Mouse (Mus musculus) intestine, embryonic 15.5 days (tissue): ENCODE data around the gene Accsl. TPM values are rescaled to one million over a fixed set of nuclear protein-coding genes. Genes with fewer than 3 reads are reported as not detected.

Source experiments
- ATAC-seq: fragments of 200-750 bp; cut with Nextera tagmentation; 2 replicates; pipeline ENCODE4 v1.8.0; 2017; ENCODE audit warnings: moderate TSS enrichment, moderate library complexity
- H3K27ac ChIP-seq: fragments of 300-500 bp; sonication (generic); 2 replicates; pipeline ENCODE4 v1.5.1; 2015; ENCODE audit warnings: mild to moderate bottlenecking, inconsistent platforms
- H3K27me3 ChIP-seq: fragments of 300-500 bp; sonication (generic); replicated peaks from 2 replicates; pipeline ENCODE4 v1.6.1; 2015; ENCODE audit warnings: inconsistent platforms
- H3K36me3 ChIP-seq: fragments of 300-500 bp; sonication (generic); 2 replicates; pipeline ENCODE4 v1.6.1; 2015; ENCODE audit warnings: inconsistent platforms
- H3K4me1 ChIP-seq: fragments of 300-500 bp; sonication (generic); replicated peaks from 2 replicates; pipeline ENCODE4 v1.6.1; 2015; ENCODE audit warnings: inconsistent platforms
- H3K4me2 ChIP-seq: fragments of 300-500 bp; sonication (generic); replicated peaks from 2 replicates; pipeline ENCODE4 v1.6.1; 2015; ENCODE audit warnings: mild to moderate bottlenecking, inconsistent platforms
- H3K4me3 ChIP-seq: fragments of 300-500 bp; sonication (generic); replicated peaks from 2 replicates; pipeline ENCODE4 v1.5.1; 2015; ENCODE audit warnings: inconsistent platforms
- H3K9ac ChIP-seq: fragments of 300-500 bp; sonication (generic); 2 replicates; pipeline ENCODE4 v1.6.1; 2015; ENCODE audit warnings: inconsistent platforms
- H3K9me3 ChIP-seq: fragments of 300-500 bp; sonication (generic); 2 replicates; pipeline ENCODE4 v1.6.1; 2016; ENCODE audit warnings: inconsistent platforms
- WGBS: fragments of 180-500 bp; shearing (Covaris S2); methylation state at CpG from one replicate; pipeline ENCODE4 v1.1.7; 2015; 5-methylcytosine and 5-hydroxymethylcytosine counted together
- polyA plus RNA-seq: library from polyadenylated mRNA; unstranded; fragments of >200 nt; fragmentation: Nextera tagmentation; extraction: Ambion mirVana; gene quantifications from 2 replicates; pipeline ENCODE4 v1.2.1, GENCODE M21; 2015

The Accsl gene
- polyA plus RNA-seq, 1 experiment from 2014 or later, result not detected

GRCm38 (mm10) chr2:93889071-93889470, 20.1 kb upstream of the Accsl start:
- H3K9ac ChIP-seq, result no peak overlapping the region
- H3K27ac ChIP-seq, result no peak overlapping the region
- H3K9me3 ChIP-seq, result no peaks in the 10 kb centered on the region
- H3K36me3 ChIP-seq, result no peaks in the 10 kb centered on the region
- H3K4me2 ChIP-seq, result no peak overlapping the region
- H3K4me1 ChIP-seq, result peaks cover 11% of the 10 kb centered on the region; the same call in 1 of the 2 replicates
- no peaks in the 10 kb centered on the region for H3K27me3 ChIP-seq
- 82% methylated on average over 7 of the region's 7 CpGs for WGBS
- no peak for ATAC-seq
- no peak overlapping the region for H3K4me3 ChIP-seq

- ATAC-seq, result no peak
- Histone ChIP-seq H3K9ac (no peak overlapping the region), H3K9me3 (no peaks in the 10 kb centered on the region), H3K36me3 (no peaks in the 10 kb centered on the region), H3K4me3 (no peak overlapping the region), H3K27me3 (no peaks in the 10 kb centered on the region), H3K27ac (no peak overlapping the region), H3K4me1 (peaks cover 11% of the 10 kb centered on the region; the same call in 1 of the 2 replicates), H3K4me2 (no peak overlapping the region)
- 78% methylated on average over 6 of the region's 6 CpGs for WGBS
Observed at GRCm38 (mm10) chr2:93888366-93888765, 19.4 kb upstream of the Accsl start.

- no peak overlapping the region for H3K27ac ChIP-seq
Observed at GRCm38 (mm10) chr2:93887273-93887672, 18.3 kb upstream of the Accsl start.

GRCm38 (mm10) chr2:93886013-93886794, 17.2 kb upstream of the Accsl start:
- H3K27ac ChIP-seq, result peak overlapping the region; percentile 72
- no peaks in the 10 kb centered on the region for H3K27me3 ChIP-seq
- ATAC-seq, result peak; percentile 80
- no peaks in the 10 kb centered on the region for H3K36me3 ChIP-seq
- H3K4me3 ChIP-seq, result no peak overlapping the region
- H3K9ac ChIP-seq, result no peak overlapping the region
- H3K4me2 ChIP-seq, result no peak overlapping the region
- WGBS, result 30% methylated on average over 10 of the region's 10 CpGs
- no peaks in the 10 kb centered on the region for H3K9me3 ChIP-seq
- H3K4me1 ChIP-seq, result peaks cover 8% of the 10 kb centered on the region; the same call in 1 of the 2 replicates

More at GRCm38 (mm10) chr2:93887273-93887672, 18.3 kb upstream of the Accsl start:
- Histone ChIP-seq H3K36me3 (no peaks in the 10 kb centered on the region), H3K9me3 (no peaks in the 10 kb centered on the region), H3K9ac (no peak overlapping the region), H3K4me3 (no peak overlapping the region), H3K4me2 (no peak overlapping the region), H3K27me3 (no peaks in the 10 kb centered on the region), H3K4me1 (peaks cover 11% of the 10 kb centered on the region; the same call in 1 of the 2 replicates)
- no peak for ATAC-seq
- WGBS, result 52% methylated on average over 11 of the region's 11 CpGs

GRCm38 (mm10) chr2:93883066-93883465, 14.1 kb upstream of the Accsl start:
- H3K4me1 ChIP-seq, result peaks cover 8% of the 10 kb centered on the region; the same call in 1 of the 2 replicates
- no peaks in the 10 kb centered on the region for H3K27me3 ChIP-seq
- no peak overlapping the region for H3K27ac ChIP-seq
- H3K4me2 ChIP-seq, result no peak overlapping the region
- WGBS, result 64% methylated on average over 5 of the region's 5 CpGs
- no peaks in the 10 kb centered on the region for H3K9me3 ChIP-seq
- no peak for ATAC-seq
- no peak overlapping the region for H3K9ac ChIP-seq
- H3K4me3 ChIP-seq, result no peak overlapping the region
- no peaks in the 10 kb centered on the region for H3K36me3 ChIP-seq

GRCm38 (mm10) chr2:93881640-93882367, 12.8 kb upstream of the Accsl start:
- Histone ChIP-seq H3K27ac (no peak overlapping the region), H3K9ac (no peak overlapping the region), H3K4me1 (0 out of 2 replicates have a peak, but pooled peaks cover 4% of the 10 kb centered on the region), H3K27me3 (no peaks in the 10 kb centered on the region), H3K4me2 (no peak overlapping the region), H3K4me3 (no peak overlapping the region), H3K36me3 (no peaks in the 10 kb centered on the region), H3K9me3 (no peaks in the 10 kb centered on the region)
- no peak for ATAC-seq
- 74% methylated on average over 9 of the region's 9 CpGs for WGBS

- no peaks in the 10 kb centered on the region for H3K27me3 ChIP-seq
- H3K27ac ChIP-seq, result no peak overlapping the region
- no peak for ATAC-seq
- H3K4me3 ChIP-seq, result no peak overlapping the region
- H3K9ac ChIP-seq, result no peak overlapping the region
- H3K9me3 ChIP-seq, result no peaks in the 10 kb centered on the region
- no peaks in the 10 kb centered on the region for H3K36me3 ChIP-seq
- H3K4me2 ChIP-seq, result no peak overlapping the region
- 0 out of 2 replicates have a peak, but pooled peaks cover 1% of the 10 kb centered on the region for H3K4me1 ChIP-seq
- WGBS, result 39% methylated on average over 3 of the region's 3 CpGs
Observed at GRCm38 (mm10) chr2:93880981-93881380, 12.0 kb upstream of the Accsl start.

- no peaks in the 10 kb centered on the region for H3K36me3 ChIP-seq
- no peaks in the 10 kb centered on the region for H3K9me3 ChIP-seq
- no peak overlapping the region for H3K4me2 ChIP-seq
- no peak overlapping the region for H3K27ac ChIP-seq
- H3K9ac ChIP-seq, result no peak overlapping the region
- no peaks in the 10 kb centered on the region for H3K4me1 ChIP-seq
- no peaks in the 10 kb centered on the region for H3K27me3 ChIP-seq
- 67% methylated on average over 8 of the region's 8 CpGs for WGBS
- no peak for ATAC-seq
- H3K4me3 ChIP-seq, result no peak overlapping the region
Observed at GRCm38 (mm10) chr2:93880450-93880849, 11.5 kb upstream of the Accsl start.

GRCm38 (mm10) chr2:93877005-93877404, 8.0 kb upstream of the Accsl start:
- Histone ChIP-seq H3K9ac (no peak overlapping the region), H3K36me3 (no peaks in the 10 kb centered on the region), H3K4me3 (no peak overlapping the region), H3K27ac (no peak overlapping the region), H3K4me2 (no peak overlapping the region), H3K4me1 (peaks cover 10% of the 10 kb centered on the region; the same call in 1 of the 2 replicates), H3K9me3 (no peaks in the 10 kb centered on the region), H3K27me3 (no peaks in the 10 kb centered on the region)
- ATAC-seq, result peak; percentile 61
- 40% methylated on average over 5 of the region's 5 CpGs for WGBS

GRCm38 (mm10) chr2:93874606-93875005, 5.6 kb upstream of the Accsl start:
- no peaks in the 10 kb centered on the region for H3K9me3 ChIP-seq
- no peak for ATAC-seq
- WGBS, result 90% methylated on average over 3 of the region's 3 CpGs
- H3K9ac ChIP-seq, result no peak overlapping the region
- no peak overlapping the region for H3K27ac ChIP-seq
- H3K36me3 ChIP-seq, result no peaks in the 10 kb centered on the region
- H3K27me3 ChIP-seq, result no peaks in the 10 kb centered on the region
- H3K4me1 ChIP-seq, result peaks cover 10% of the 10 kb centered on the region; the same call in 1 of the 2 replicates
- no peak overlapping the region for H3K4me2 ChIP-seq
- H3K4me3 ChIP-seq, result no peak overlapping the region

- no peak for ATAC-seq
- H3K4me3 ChIP-seq, result no peak overlapping the region
- H3K27ac ChIP-seq, result no peak overlapping the region
- no peak overlapping the region for H3K4me2 ChIP-seq
- no peak overlapping the region for H3K9ac ChIP-seq
- H3K4me1 ChIP-seq, result peaks cover 10% of the 10 kb centered on the region; the same call in 1 of the 2 replicates
- no peaks in the 10 kb centered on the region for H3K36me3 ChIP-seq
- no peaks in the 10 kb centered on the region for H3K9me3 ChIP-seq
- no peaks in the 10 kb centered on the region for H3K27me3 ChIP-seq
- WGBS, result 26% methylated on average over 2 of the region's 2 CpGs
Observed at GRCm38 (mm10) chr2:93874227-93874514, 5.2 kb upstream of the Accsl start.

GRCm38 (mm10) chr2:93873449-93874226, 4.7 kb upstream of the Accsl start:
- no peak for ATAC-seq
- H3K4me3 ChIP-seq, result no peak overlapping the region
- WGBS, result 15% methylated on average over 12 of the region's 12 CpGs

More at GRCm38 (mm10) chr2:93873449-93874226, 4.7 kb upstream of the Accsl start:
- Histone ChIP-seq H3K36me3 (no peaks in the 10 kb centered on the region), H3K4me1 (peaks cover 10% of the 10 kb centered on the region; the same call in 1 of the 2 replicates), H3K27me3 (no peaks in the 10 kb centered on the region), H3K9me3 (no peaks in the 10 kb centered on the region), H3K4me2 (no peak overlapping the region), H3K9ac (no peak overlapping the region), H3K27ac (no peak overlapping the region)
